Mouse (Mus musculus): ENCODE data around the gene 8030474K03Rik. TPM values are rescaled to one million over a fixed set of nuclear protein-coding genes. Genes with fewer than 3 reads are reported as not detected.

The 8030474K03Rik gene
- total RNA-seq (2014; rRNA removed) (not detected in 2 replicates), polyA plus RNA-seq (2015; fragmentation: Nextera tagmentation; extraction: Ambion mirVana) (not detected in 2 replicates)

- no peak for DNase-seq (ENCODE audit: low spot score)
- Histone ChIP-seq H3K4me3 (ENCODE audit: low read depth, low read length) (no peak within 1 kb of the TSS), H3K4me1 (ENCODE audit: insufficient read depth, low read length) (no peaks in the 10 kb centered on the region), H3K9me3 (ENCODE audit: low read length) (0 out of 2 replicates have a peak, but pooled peaks cover 4% of the 10 kb centered on the region), H3K36me3 (ENCODE audit: insufficient read depth, low read length) (no peaks in the 10 kb centered on the region), H3K27me3 (ENCODE audit: insufficient read depth, low read length) (no peaks in the 10 kb centered on the region), H3K27ac (ENCODE audit: low read depth, low read length) (no peak within 1 kb of the TSS), H3K9ac (replicated peaks; ENCODE audit: low read length, poor library complexity, severe bottlenecking) (no peak within 1 kb of the TSS), H3K4me2 (ENCODE audit: low read depth, low read length, poor library complexity, severe bottlenecking) (no peak within 1 kb of the TSS)
- WGBS: 92% methylated on average over 31 of the region's 35 CpGs
- TF ChIP-seq CTCF (IDR thresholded peaks at IDR 0.05): no peak
- no peak for ATAC-seq (ENCODE audit: low FRiP score)
Observed at GRCm38 (mm10) chrX:101794342-101794741, at the start of gene 8030474K03Rik, which contains the start of gene Gm4779. Gene 8030474K03Rik, plus strand, starts transcription at chrX:101794656. Gene Gm4779, minus strand, starts transcription at chrX:101794423.

DNA sequence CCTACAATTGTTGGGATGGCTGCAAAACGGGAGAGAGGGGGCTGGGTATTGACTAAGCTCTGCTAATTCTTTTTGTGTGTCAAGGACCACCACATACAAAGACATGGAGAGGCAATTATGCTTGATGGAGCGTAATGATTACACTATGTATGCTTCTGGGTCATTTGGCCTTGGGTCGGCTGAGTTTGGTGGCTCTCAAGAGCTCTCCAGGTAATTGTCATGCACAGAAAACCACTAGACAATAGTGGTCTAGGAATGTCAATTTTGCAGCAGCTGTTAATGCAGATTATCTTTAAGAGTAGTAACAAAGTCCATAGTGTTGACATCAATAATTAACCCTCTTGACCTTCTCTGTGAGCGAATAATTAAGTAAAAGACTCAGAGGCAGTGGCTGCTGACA is 44.3 kb upstream of the 8030474K03Rik start:
- DNase-seq (ENCODE audit: low spot score) (no peak), ATAC-seq (ENCODE audit: low FRiP score) (no peak)
- Histone ChIP-seq H3K4me3 (ENCODE audit: low read depth, low read length) (no peak overlapping the region), H3K9ac (replicated peaks; ENCODE audit: low read length, poor library complexity, severe bottlenecking) (no peak overlapping the region), H3K27me3 (ENCODE audit: insufficient read depth, low read length) (no peaks in the 10 kb centered on the region; the same call in 1 of the 2 replicates), H3K36me3 (ENCODE audit: insufficient read depth, low read length) (no peaks in the 10 kb centered on the region), H3K4me2 (ENCODE audit: low read depth, low read length, poor library complexity, severe bottlenecking) (no peak overlapping the region), H3K27ac (ENCODE audit: low read depth, low read length) (no peak overlapping the region), H3K4me1 (ENCODE audit: insufficient read depth, low read length) (no peaks in the 10 kb centered on the region), H3K9me3 (ENCODE audit: low read length) (no peaks in the 10 kb centered on the region)
- 58% methylated on average over 4 of the region's 4 CpGs for WGBS
- no peak for TF ChIP-seq CTCF (IDR thresholded peaks at IDR 0.05)

- no peak overlapping the region for H3K4me2 ChIP-seq (ENCODE audit: low read depth, low read length, poor library complexity, severe bottlenecking)
- WGBS: 71% methylated on average over 4 of the region's 5 CpGs
Observed at GRCm38 (mm10) chrX:101754478-101754877, 40.0 kb upstream of the 8030474K03Rik start.

DNA sequence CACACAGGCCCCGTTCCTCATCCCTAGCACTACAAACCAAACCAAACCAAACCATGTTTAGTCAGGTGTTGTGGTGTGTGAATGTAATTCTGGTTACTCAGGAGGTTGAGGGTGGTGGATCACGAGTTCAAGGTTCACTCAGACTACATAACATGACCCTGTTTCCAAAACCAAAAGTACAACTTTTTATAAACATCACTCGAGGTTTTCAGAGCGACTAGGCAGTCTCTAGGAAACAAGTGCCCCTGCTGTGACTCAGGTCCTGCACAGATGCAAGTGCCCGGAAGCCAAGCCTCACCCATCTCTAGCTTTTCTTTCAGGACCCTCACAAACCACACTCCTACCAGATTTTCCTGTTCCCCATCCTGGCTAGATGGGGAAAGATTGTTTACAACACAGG is 29.8 kb upstream of the 8030474K03Rik start:
- peaks cover 9% of the 10 kb centered on the region; the same call in 1 of the 2 replicates for H3K27me3 ChIP-seq (ENCODE audit: insufficient read depth, low read length)
- H3K4me2 ChIP-seq (ENCODE audit: low read depth, low read length, poor library complexity, severe bottlenecking): no peak overlapping the region
- DNase-seq (ENCODE audit: low spot score) (no peak), ATAC-seq (ENCODE audit: low FRiP score) (no peak)
- no peak overlapping the region for H3K27ac ChIP-seq (ENCODE audit: low read depth, low read length)
- no peak for TF ChIP-seq CTCF (IDR thresholded peaks at IDR 0.05)
- WGBS: 68% methylated on average over 5 of the region's 5 CpGs
- no peaks in the 10 kb centered on the region for H3K4me1 ChIP-seq (ENCODE audit: insufficient read depth, low read length)
- H3K36me3 ChIP-seq (ENCODE audit: insufficient read depth, low read length): no peaks in the 10 kb centered on the region
- H3K9me3 ChIP-seq (ENCODE audit: low read length): no peaks in the 10 kb centered on the region
- no peak overlapping the region for H3K9ac ChIP-seq (replicated peaks; ENCODE audit: low read length, poor library complexity, severe bottlenecking)
- H3K4me3 ChIP-seq (ENCODE audit: low read depth, low read length): no peak overlapping the region

More at GRCm38 (mm10) chrX:101754478-101754877, 40.0 kb upstream of the 8030474K03Rik start:
- no peak overlapping the region for H3K27ac ChIP-seq (ENCODE audit: low read depth, low read length)
- no peak overlapping the region for H3K4me3 ChIP-seq (ENCODE audit: low read depth, low read length)
- no peaks in the 10 kb centered on the region for H3K27me3 ChIP-seq (ENCODE audit: insufficient read depth, low read length)
- ATAC-seq (ENCODE audit: low FRiP score) (no peak), DNase-seq (ENCODE audit: low spot score) (peak; percentile 24)
- no peaks in the 10 kb centered on the region for H3K4me1 ChIP-seq (ENCODE audit: insufficient read depth, low read length)
- H3K36me3 ChIP-seq (ENCODE audit: insufficient read depth, low read length): no peaks in the 10 kb centered on the region
- TF ChIP-seq CTCF (IDR thresholded peaks at IDR 0.05): no peak
- no peak overlapping the region for H3K9ac ChIP-seq (replicated peaks; ENCODE audit: low read length, poor library complexity, severe bottlenecking)
- H3K9me3 ChIP-seq (ENCODE audit: low read length): no peaks in the 10 kb centered on the region

DNA sequence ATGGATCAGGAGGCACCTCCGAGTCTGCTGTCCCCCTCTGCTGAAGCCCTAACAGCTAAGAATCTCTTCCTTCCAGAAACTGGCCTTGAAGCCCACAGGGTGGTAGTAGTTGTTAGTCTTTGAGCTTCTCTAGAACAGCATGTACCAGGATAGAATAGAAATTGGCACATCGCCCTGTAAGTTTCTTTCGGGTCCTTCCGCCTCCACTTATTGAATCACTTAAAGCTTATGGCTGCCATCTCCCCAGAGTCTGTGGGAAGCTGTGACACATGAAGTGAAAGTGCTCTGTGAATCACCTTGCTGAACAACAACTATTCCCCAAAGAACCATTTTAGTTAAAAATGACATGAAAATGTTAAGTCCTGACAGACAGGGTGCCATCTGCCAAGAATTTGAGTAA is 29.3 kb upstream of the 8030474K03Rik start:
- DNase-seq (ENCODE audit: low spot score): no peak
- Histone ChIP-seq H3K4me2 (ENCODE audit: low read depth, low read length, poor library complexity, severe bottlenecking) (no peak overlapping the region), H3K27me3 (ENCODE audit: insufficient read depth, low read length) (peaks cover 9% of the 10 kb centered on the region; the same call in 1 of the 2 replicates), H3K4me1 (ENCODE audit: insufficient read depth, low read length) (no peaks in the 10 kb centered on the region), H3K9me3 (ENCODE audit: low read length) (no peaks in the 10 kb centered on the region), H3K27ac (ENCODE audit: low read depth, low read length) (no peak overlapping the region), H3K9ac (replicated peaks; ENCODE audit: low read length, poor library complexity, severe bottlenecking) (no peak overlapping the region), H3K36me3 (ENCODE audit: insufficient read depth, low read length) (no peaks in the 10 kb centered on the region), H3K4me3 (ENCODE audit: low read depth, low read length) (no peak overlapping the region)
- no peak for TF ChIP-seq CTCF (IDR thresholded peaks at IDR 0.05)
- 82% methylated on average over 4 of the region's 4 CpGs for WGBS
- no peak for ATAC-seq (ENCODE audit: low FRiP score)

DNA sequence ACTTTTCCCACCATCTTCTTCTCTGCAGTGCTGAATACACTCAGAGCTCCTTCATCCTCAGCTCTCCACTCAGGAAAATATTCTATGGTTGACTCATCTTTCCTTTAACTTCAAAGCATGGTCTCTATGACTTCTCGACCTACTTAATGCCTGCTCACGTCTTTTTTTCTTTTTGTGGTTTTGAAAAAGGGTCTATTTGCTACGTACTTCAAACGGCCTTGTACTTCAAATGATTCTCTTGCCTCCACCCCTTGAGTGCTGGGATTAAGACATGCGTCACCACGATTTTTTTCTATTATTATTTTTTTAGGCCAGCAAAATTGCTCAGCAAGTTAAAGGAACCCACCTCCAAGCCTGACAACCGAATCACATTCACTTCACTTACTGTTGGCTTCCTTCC is 27.2 kb upstream of the 8030474K03Rik start:
- 58% methylated on average over 7 of the region's 7 CpGs for whole genome bisulfite sequencing
- no peak for DNase-seq (ENCODE audit: low spot score)
- TF ChIP-seq CTCF (IDR thresholded peaks at IDR 0.05): no peak
- Histone ChIP-seq H3K4me3 (ENCODE audit: low read depth, low read length) (no peak overlapping the region), H3K4me1 (ENCODE audit: insufficient read depth, low read length) (no peaks in the 10 kb centered on the region), H3K4me2 (ENCODE audit: low read depth, low read length, poor library complexity, severe bottlenecking) (no peak overlapping the region), H3K9ac (replicated peaks; ENCODE audit: low read length, poor library complexity, severe bottlenecking) (no peak overlapping the region), H3K27me3 (ENCODE audit: insufficient read depth, low read length) (0 out of 2 replicates have a peak, but pooled peaks cover 5% of the 10 kb centered on the region), H3K36me3 (ENCODE audit: insufficient read depth, low read length) (no peaks in the 10 kb centered on the region), H3K27ac (ENCODE audit: low read depth, low read length) (no peak overlapping the region), H3K9me3 (ENCODE audit: low read length) (no peaks in the 10 kb centered on the region)
- ATAC-seq (ENCODE audit: low FRiP score): no peak

Data from midbrain, postnatal 0 days (tissue).